Mouse (Mus musculus) ES-Bruce4 (cell line): ENCODE measurements at regions not wholly inside any gene's neighbourhood (a gene's known extent, or its start where the extent isn't known, plus 50 kb on each side); places are given as distances from the start of the nearest gene placed in this dataset.

Source experiments
- CTCF ChIP-seq: IDR thresholded peaks from one replicate; pipeline ENCODE4 v1.8.1; 2011; ENCODE audit warnings: low read depth, low read length
- EP300 ChIP-seq: IDR thresholded peaks from 2 replicates; pipeline ENCODE4 v1.6.1; 2011; ENCODE audit warnings: low read depth, low read length; ENCODE audit not compliant: insufficient read depth
- POLR2A ChIP-seq: IDR thresholded peaks from one replicate; pipeline ENCODE4 v1.8.1; 2011; ENCODE audit warnings: low read length; ENCODE audit not compliant: insufficient read depth

- TF ChIP-seq CTCF: no peak
- TF ChIP-seq POLR2A: no peak
- TF ChIP-seq EP300: no peak
Measured at GRCm38 (mm10) chr9:32940919-32941767, 305.1 kb downstream of the Ets1 start.
